Mouse (Mus musculus) embryonic facial prominence, embryonic 14.5 days (tissue): Measurements from ENCODE around the gene Ints6. TPM values are rescaled to one million over a fixed set of nuclear protein-coding genes. Genes with fewer than 3 reads are reported as not detected.

ENCODE experiments used
- ATAC-seq: fragments of 200-750 bp; cut with Nextera tagmentation; 2 replicates; pipeline ENCODE4 v1.8.0; 2017; ENCODE audit warnings: low read depth, moderate number of reproducible peaks, moderate TSS enrichment
- DNase-seq: peaks from one replicate; pipeline ENCODE4 v3.0.0-alpha.2; 2015; ENCODE audit warnings: low spot score
- H3K27ac ChIP-seq: fragments of 300-500 bp; sonication (generic); replicated peaks from 2 replicates; pipeline ENCODE4 v1.5.1; 2014; ENCODE audit warnings: low read depth, mild to moderate bottlenecking, low read length, moderate library complexity
- H3K27me3 ChIP-seq: fragments of 300-500 bp; sonication (generic); replicated peaks from 2 replicates; pipeline ENCODE4 v1.6.1; 2014; ENCODE audit warnings: low read length; ENCODE audit not compliant: control insufficient read depth, insufficient read depth
- H3K36me3 ChIP-seq: fragments of 300-500 bp; sonication (generic); 2 replicates; pipeline ENCODE4 v1.6.1; 2014; ENCODE audit warnings: low read length, mixed read lengths; ENCODE audit not compliant: control insufficient read depth, insufficient read depth
- H3K4me1 ChIP-seq: fragments of 300-500 bp; sonication (generic); 2 replicates; pipeline ENCODE4 v1.6.1; 2014; ENCODE audit warnings: antibody characterized with exemption, low read length; ENCODE audit not compliant: control insufficient read depth, insufficient read depth
- H3K4me2 ChIP-seq: fragments of 300-500 bp; sonication (generic); 2 replicates; pipeline ENCODE4 v1.6.1; 2014; ENCODE audit warnings: low read depth, mild to moderate bottlenecking, low read length, moderate library complexity, mixed read lengths
- H3K4me3 ChIP-seq: fragments of 300-500 bp; sonication (generic); 2 replicates; pipeline ENCODE4 v1.5.1; 2014; ENCODE audit warnings: low read depth, mild to moderate bottlenecking, low read length
- H3K9ac ChIP-seq: fragments of 300-500 bp; sonication (generic); 2 replicates; pipeline ENCODE4 v1.6.1; 2014; ENCODE audit warnings: low read depth, mild to moderate bottlenecking, low read length, moderate library complexity, mixed read lengths
- H3K9me3 ChIP-seq: fragments of 300-500 bp; sonication (generic); 2 replicates; pipeline ENCODE4 v1.6.1; 2016; ENCODE audit warnings: low read length; ENCODE audit not compliant: control insufficient read depth
- WGBS: fragments of 180-500 bp; shearing (Covaris S2); extraction: QIAGEN DNeasy Blood & Tissue Kit; methylation state at CpG from one replicate; pipeline ENCODE4 v1.1.7; 2014; 5-methylcytosine and 5-hydroxymethylcytosine counted together
- polyA plus RNA-seq: library from polyadenylated mRNA; unstranded; fragments of >200 nt; fragmentation: Nextera tagmentation; extraction: Ambion mirVana; gene quantifications from 2 replicates; pipeline ENCODE4 v1.2.1, GENCODE M21; 2014

The Ints6 gene
- polyA plus RNA-seq, 1 experiment from 2014 or later: 26.6 TPM

DNA sequence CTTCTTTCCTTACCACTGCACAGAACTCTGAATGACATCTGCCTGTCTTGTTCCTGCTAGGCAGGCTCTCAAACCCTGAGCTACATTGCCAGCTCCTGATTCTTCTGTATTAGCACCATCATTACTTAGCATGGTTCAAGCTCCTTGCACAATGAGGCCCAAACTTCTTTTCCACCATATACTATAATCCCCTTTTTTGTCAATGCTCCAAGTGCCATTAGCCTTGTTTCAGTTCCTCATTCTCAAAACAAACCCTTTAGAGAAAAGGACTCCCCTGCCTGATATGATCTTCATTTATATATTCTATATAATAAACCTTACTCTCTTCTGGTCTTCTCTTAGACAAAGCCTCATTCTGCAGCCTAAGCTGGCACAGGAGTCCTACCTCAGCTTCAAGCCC, 36.4 kb downstream of the Ints6 start:
- Histone ChIP-seq H3K27ac (no peak overlapping the region), H3K36me3 (no peaks in the 10 kb centered on the region), H3K27me3 (no peaks in the 10 kb centered on the region), H3K9me3 (no peaks in the 10 kb centered on the region), H3K4me1 (no peaks in the 10 kb centered on the region), H3K4me3 (no peak overlapping the region), H3K4me2 (no peak overlapping the region), H3K9ac (no peak overlapping the region)
- ATAC-seq (no peak), DNase-seq (no peak)

DNA sequence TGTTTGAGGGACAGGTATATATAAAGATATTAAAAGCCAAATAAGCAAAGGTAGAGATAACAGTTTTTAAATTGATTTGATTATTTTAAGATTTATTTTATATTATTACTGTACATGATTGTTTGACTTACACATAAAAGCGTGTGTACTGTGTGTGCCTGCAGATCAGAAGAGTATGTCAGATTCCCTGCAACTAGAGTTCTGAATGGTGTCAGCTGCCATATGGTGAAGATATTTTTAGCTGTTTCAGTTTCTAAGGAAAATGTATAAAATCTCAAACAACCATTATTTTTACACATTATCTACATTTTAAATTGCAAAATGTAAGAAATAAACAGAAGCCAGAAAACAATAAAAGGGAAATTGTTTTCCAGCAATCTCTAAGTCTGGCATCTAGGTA, 39.3 kb downstream of the Ints6 start:
- H3K9ac ChIP-seq: no peak overlapping the region
- no peaks in the 10 kb centered on the region for H3K4me1 ChIP-seq
- no peak overlapping the region for H3K4me2 ChIP-seq
- H3K27me3 ChIP-seq: no peaks in the 10 kb centered on the region
- 85% methylated on average over 1 of the region's 1 CpGs for whole genome bisulfite sequencing
- DNase-seq (no peak), ATAC-seq (no peak)
- H3K27ac ChIP-seq: no peak overlapping the region
- H3K4me3 ChIP-seq: no peak overlapping the region
- H3K9me3 ChIP-seq: no peaks in the 10 kb centered on the region
- H3K36me3 ChIP-seq: 0 out of 2 replicates have a peak, but pooled peaks cover 3% of the 10 kb centered on the region

DNA sequence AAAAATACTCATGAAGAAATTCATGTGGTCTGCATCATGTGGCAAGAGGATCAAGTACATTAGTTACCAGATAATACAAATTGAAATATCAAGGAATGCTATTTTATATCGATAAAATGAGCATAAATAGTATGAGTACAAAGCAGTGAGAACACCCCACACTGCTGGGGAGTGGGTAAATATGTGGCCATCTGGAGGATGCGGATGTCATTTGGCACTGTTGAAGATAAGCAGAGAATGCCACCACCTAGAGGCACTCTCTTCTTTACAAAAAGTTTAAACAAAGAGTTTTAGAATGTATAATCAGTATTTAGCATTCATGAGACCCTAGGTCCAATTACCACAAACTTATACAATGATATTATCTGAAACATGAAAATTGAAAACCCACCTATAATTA, 42.8 kb downstream of the Ints6 start:
- Histone ChIP-seq H3K4me3 (no peak overlapping the region), H3K4me2 (no peak overlapping the region), H3K4me1 (no peaks in the 10 kb centered on the region), H3K27ac (no peak overlapping the region), H3K27me3 (no peaks in the 10 kb centered on the region), H3K9ac (no peak overlapping the region), H3K9me3 (no peaks in the 10 kb centered on the region), H3K36me3 (peaks cover 28% of the 10 kb centered on the region)
- DNase-seq (no peak), ATAC-seq (no peak)
- WGBS: 88% methylated on average over 2 of the region's 2 CpGs

DNA sequence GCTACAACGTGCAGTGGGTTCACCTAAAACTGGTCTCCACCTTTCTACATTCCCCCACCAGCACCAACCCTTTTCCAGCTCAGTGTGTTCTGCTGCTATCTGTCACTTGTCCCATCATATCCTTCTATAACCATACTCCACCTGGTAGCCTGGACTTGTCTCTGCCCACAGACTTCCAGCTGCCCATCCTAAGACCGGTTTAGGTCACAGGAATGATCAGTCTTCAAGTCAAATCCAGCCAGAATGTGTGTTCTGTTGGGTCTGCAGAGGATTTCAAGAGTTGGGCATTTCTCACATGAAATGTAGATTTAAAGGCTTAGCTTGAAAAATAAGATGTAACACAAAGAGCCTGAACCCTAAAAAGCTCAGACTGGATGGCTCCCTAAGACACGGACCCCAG, 87.3 kb downstream of the Ints6 start:
- no peak overlapping the region for H3K9ac ChIP-seq
- no peaks in the 10 kb centered on the region for H3K9me3 ChIP-seq
- 94% methylated on average over 3 of the region's 3 CpGs for WGBS
- no peak for ATAC-seq
- no peak overlapping the region for H3K4me3 ChIP-seq
- no peak overlapping the region for H3K4me2 ChIP-seq
- H3K36me3 ChIP-seq: no peaks in the 10 kb centered on the region
- H3K27me3 ChIP-seq: no peaks in the 10 kb centered on the region
- H3K27ac ChIP-seq: no peak overlapping the region
- no peaks in the 10 kb centered on the region for H3K4me1 ChIP-seq
- DNase-seq: no peak

DNA sequence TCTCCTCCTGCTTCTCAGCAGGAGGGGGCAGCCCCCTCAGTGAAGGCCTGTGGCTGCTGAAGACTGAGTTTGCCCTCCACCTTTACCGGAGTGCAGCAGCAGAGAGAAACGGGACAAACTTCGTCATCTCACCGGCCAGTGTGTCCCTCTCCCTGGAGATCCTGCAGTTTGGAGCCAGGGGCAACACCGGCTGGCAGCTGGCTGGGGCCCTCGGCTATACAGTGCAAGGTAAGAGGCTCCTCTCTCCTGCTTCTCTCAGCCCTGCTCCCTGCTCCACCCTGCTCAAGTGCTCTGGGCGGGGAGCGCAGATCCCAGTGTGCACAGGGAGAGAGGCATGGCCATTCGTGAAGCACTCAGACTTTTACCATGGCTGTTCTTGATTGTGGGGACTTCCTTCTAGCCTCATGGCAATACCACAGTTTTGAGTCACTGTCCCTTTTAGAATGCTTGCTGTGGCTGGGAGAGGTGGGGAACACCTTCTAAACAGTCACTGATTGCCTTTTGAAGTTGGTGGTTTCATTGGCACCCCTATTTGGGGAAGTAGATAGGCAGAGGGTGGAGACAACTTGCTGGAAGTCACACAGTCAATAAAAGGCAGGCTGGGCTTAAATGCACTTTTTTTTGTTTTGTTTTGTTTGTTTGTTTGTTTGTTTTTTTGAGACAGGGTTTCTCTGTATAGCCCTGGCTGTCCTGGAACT, 95.8 kb downstream of the Ints6 start:
- H3K36me3 ChIP-seq: no peaks in the 10 kb centered on the region
- no peak overlapping the region for H3K9ac ChIP-seq
- no peak overlapping the region for H3K27ac ChIP-seq
- no peak for ATAC-seq
- 50% methylated on average over 8 of the region's 9 CpGs for WGBS
- no peaks in the 10 kb centered on the region for H3K9me3 ChIP-seq
- no peaks in the 10 kb centered on the region for H3K4me1 ChIP-seq
- no peak overlapping the region for H3K4me2 ChIP-seq
- H3K4me3 ChIP-seq: no peak overlapping the region
- no peaks in the 10 kb centered on the region for H3K27me3 ChIP-seq
- no peak for DNase-seq

DNA sequence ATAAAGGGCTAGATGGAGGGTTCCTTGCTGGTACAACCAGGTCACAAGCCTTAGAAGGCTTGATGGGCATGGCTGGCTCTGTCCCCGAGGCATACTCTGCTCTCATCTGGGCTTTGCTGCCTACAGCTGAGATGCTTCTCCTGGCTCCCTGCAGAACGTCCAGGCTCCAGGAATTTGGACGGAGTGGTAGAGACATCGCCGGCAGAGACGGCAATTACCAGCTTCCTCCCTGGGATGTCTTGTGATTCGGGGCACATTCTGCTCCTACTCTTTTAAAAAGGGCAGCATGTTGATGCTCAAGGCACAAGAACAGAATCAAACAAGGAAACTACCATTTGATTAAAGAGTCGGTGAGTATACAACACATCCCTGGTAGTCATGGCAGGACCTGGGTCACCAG, 97.6 kb downstream of the Ints6 start, which contains the start of gene Serpine3:
Serpine3 (plus strand) TSS at position 301 of the 400 bp plus-strand sequence.
- no peak within 1 kb of the TSS for H3K4me3 ChIP-seq
- H3K9me3 ChIP-seq: no peaks in the 10 kb centered on the region
- H3K27me3 ChIP-seq: no peaks in the 10 kb centered on the region
- ATAC-seq (no peak), DNase-seq (no peak)
- no peaks in the 10 kb centered on the region for H3K4me1 ChIP-seq
- no peak within 1 kb of the TSS for H3K27ac ChIP-seq
- H3K9ac ChIP-seq: no peak within 1 kb of the TSS
- no peaks in the 10 kb centered on the region for H3K36me3 ChIP-seq
- WGBS: 74% methylated on average over 8 of the region's 8 CpGs
- H3K4me2 ChIP-seq: no peak within 1 kb of the TSS

DNA sequence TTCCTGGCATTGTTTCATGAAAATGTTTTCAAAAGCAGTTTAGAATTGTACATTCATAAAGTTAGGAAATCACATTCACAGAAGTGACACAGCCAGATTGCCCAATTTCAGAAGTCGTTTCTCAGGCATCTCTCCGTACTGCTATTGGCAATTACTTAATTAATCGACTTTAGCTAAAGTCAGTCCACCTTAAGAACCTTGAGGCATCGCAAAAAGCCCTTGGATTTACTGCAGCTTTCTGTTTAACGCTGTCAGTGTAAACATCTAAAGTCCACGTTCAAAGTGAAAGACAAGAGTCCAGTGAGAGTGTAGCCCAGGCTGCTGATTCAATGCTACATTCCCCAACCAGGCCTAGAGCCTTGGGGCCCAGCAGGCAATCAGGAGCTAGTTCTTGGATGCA, 98.6 kb downstream of the Ints6 start:
- Histone ChIP-seq H3K4me1 (no peaks in the 10 kb centered on the region), H3K36me3 (no peaks in the 10 kb centered on the region), H3K27ac (no peak overlapping the region), H3K4me2 (no peak overlapping the region), H3K9me3 (no peaks in the 10 kb centered on the region), H3K9ac (no peak overlapping the region), H3K4me3 (no peak overlapping the region), H3K27me3 (no peaks in the 10 kb centered on the region)
- DNase-seq (no peak), ATAC-seq (no peak)
- 72% methylated on average over 6 of the region's 6 CpGs for WGBS

DNA sequence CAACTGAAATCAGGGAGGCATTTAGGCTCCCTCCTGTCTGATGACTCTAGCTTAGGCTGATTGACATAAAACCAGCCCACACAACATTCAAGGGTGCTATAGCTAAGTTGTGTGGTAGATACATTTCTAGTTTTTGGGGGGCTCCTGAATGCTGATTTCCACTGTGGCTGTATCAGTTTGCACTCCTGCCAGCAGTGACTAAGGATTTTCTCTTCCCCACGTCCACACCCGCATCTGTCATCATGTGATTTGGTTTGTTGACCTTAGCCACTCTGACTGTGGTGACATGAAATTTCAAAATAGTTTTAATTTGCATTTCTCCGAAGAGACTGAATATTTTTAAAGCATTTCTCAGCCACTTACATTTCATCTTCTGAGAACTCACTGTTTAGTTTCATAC, 103.5 kb downstream of the Ints6 start:
- Histone ChIP-seq H3K4me3 (no peak overlapping the region), H3K9ac (no peak overlapping the region), H3K4me1 (no peaks in the 10 kb centered on the region), H3K27ac (no peak overlapping the region), H3K4me2 (no peak overlapping the region), H3K27me3 (no peaks in the 10 kb centered on the region), H3K9me3 (no peaks in the 10 kb centered on the region), H3K36me3 (no peaks in the 10 kb centered on the region)
- WGBS: 71% methylated on average over 3 of the region's 3 CpGs
- ATAC-seq (no peak), DNase-seq (no peak)

DNA sequence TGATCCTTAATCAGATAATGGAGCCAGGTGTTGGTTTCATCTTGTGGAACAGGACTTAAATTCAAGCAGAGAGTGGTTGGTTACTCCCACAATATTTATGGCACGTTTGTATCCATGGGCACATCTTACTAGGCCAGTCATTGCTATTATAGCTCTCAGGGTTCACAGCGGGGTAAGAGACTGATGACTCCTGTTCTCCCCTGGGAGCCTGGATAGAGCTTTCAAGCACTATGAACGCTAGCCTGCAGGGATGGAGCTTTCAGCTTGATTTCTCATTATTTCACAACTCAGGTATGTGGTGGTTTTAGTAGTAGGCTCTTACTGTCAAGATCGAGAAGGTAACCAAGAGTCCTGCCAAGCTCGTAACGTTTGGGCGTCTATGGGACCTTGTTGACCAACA, 105.0 kb downstream of the Ints6 start:
- H3K9me3 ChIP-seq: no peaks in the 10 kb centered on the region
- no peak overlapping the region for H3K9ac ChIP-seq
- no peaks in the 10 kb centered on the region for H3K36me3 ChIP-seq
- no peak for DNase-seq
- H3K4me2 ChIP-seq: no peak overlapping the region
- no peaks in the 10 kb centered on the region for H3K4me1 ChIP-seq
- H3K27me3 ChIP-seq: no peaks in the 10 kb centered on the region
- no peak overlapping the region for H3K4me3 ChIP-seq
- no peak overlapping the region for H3K27ac ChIP-seq
- 82% methylated on average over 7 of the region's 7 CpGs for WGBS
- ATAC-seq: no peak
